In the genomic region with DNA sequence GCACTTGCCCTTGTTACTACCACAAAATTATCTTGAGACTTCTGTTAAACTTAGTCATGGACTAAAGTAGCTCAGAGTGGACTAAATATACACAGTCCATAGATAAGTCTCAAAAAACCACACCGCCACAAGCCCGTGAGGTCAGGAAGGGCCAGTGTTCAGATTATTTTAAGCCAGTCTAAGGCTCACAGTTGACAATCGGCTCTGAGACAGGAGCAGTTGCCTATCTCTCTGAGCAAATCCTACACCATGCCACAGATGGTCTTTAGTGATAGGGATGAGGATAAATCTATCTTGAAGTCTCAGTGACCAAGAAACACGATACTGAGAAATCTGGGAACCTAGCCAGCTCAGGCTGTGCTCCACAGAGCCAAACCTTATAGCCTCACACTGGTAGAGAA, we compare ENCODE assay signal across 11 mouse cellular contexts. TPM values are rescaled to one million over a fixed set of nuclear protein-coding genes. Genes with fewer than 3 reads are reported as not detected.
DNase-seq lines count a peak whose midpoint lies in the region; ATAC-seq and TF ChIP-seq lines count a peak whose summit lies in the region.
"Had no signal": no experiment of that assay in that cellular context is flagged by ENCODE, and none has a peak within 500 bp of the region (broad histone marks: within the 10 kb centered on the region; RNA-seq: fewer than 3 reads in every experiment).

No protein-coding gene starts in this region.

- H3K4me1 ChIP-seq in lung, embryonic 14.5 days (ENCODE audit: insufficient read depth), result peaks cover 5% of the 10 kb centered on the region; the same call in 1 of the 2 replicates
- H3K4me1 ChIP-seq in heart, embryonic 11.5 days (ENCODE audit: control insufficient read depth, insufficient read depth, low read length), result peaks cover 3% of the 10 kb centered on the region; the same call in 1 of the 2 replicates
- H3K4me1 ChIP-seq in liver, embryonic 14.5 days (replicated peaks; ENCODE audit: control insufficient read depth in 2 of 2, insufficient read depth in 2 of 2, low read length in 1 of 2), result peaks cover 6 to 19% of the 10 kb centered on the region in 2 experiments

- ATAC-seq in lung, embryonic 14.5 days (ENCODE audit: insufficient read depth), result no peak
- ATAC-seq in heart, embryonic 11.5 days (replicated peaks; ENCODE audit: insufficient number of reproducible peaks, low FRiP score, low TSS enrichment), result no peak
- no peak for ATAC-seq in liver, embryonic 14.5 days (ENCODE audit: insufficient read depth)
- ATAC-seq: inflammation-experienced regulatory T-cells, adult 6 months had no signal

- intact Hi-C loops in left cerebral cortex, postnatal 14 days (cut with DNase I), result no loop called here

- H3K9ac ChIP-seq in lung, embryonic 14.5 days, result no peak overlapping the region
- no peak overlapping the region for H3K9ac ChIP-seq in heart, embryonic 11.5 days (ENCODE audit: low read depth, low read length)
- H3K9ac ChIP-seq in liver, embryonic 14.5 days (replicated peaks), result no peak overlapping the region

- no peaks in the 10 kb centered on the region for H3K36me3 ChIP-seq in lung, embryonic 14.5 days (ENCODE audit: insufficient read depth)
- no peaks in the 10 kb centered on the region for H3K36me3 ChIP-seq in heart, embryonic 11.5 days (ENCODE audit: control insufficient read depth, insufficient read depth, low read length)
- no peaks in the 10 kb centered on the region for H3K36me3 ChIP-seq in liver, embryonic 14.5 days (replicated peaks; ENCODE audit: control insufficient read depth, insufficient read depth, low read depth)

- no peak overlapping the region for H3K4me3 ChIP-seq in lung, embryonic 14.5 days (ENCODE audit: low read depth, low read length)
- no peak overlapping the region for H3K4me3 ChIP-seq in heart, embryonic 11.5 days (ENCODE audit: low read depth, low read length)
- no peak overlapping the region for H3K4me3 ChIP-seq in liver, embryonic 14.5 days (ENCODE audit: insufficient read depth in 1 of 2, low read depth in 2 of 2, low read length in 2 of 2)

- WGBS in lung, embryonic 14.5 days, result 50% methylated on average over 4 of the region's 4 CpGs
- 30% methylated on average over 4 of the region's 4 CpGs for WGBS in heart, embryonic 11.5 days (ENCODE audit: insufficient replicate concordance)
- WGBS in liver, embryonic 14.5 days (ENCODE audit: insufficient replicate concordance), result 10% methylated on average over 4 of the region's 4 CpGs

- no peak overlapping the region for H3K27ac ChIP-seq in lung, embryonic 14.5 days (ENCODE audit: low read depth)
- H3K27ac ChIP-seq in heart, embryonic 11.5 days (ENCODE audit: low read depth, low read length), result peak overlapping the region; percentile 62
- H3K27ac ChIP-seq in liver, embryonic 14.5 days, result no peak overlapping the region

- no peak for TF ChIP-seq CTCF in lung, embryonic 14.5 days (IDR thresholded peaks at IDR 0.05; ENCODE audit: low read depth)
- no peak for TF ChIP-seq CTCF in liver, embryonic 14.5 days (IDR thresholded peaks at IDR 0.05; ENCODE audit: low read depth)

- peak; percentile 63 for DNase-seq in lung, embryonic 14.5 days
- no peak for DNase-seq in lung, postnatal 4 days
- DNase-seq in adipocyte (ENCODE audit: low spot score), result peak; percentile 46
- peak; percentile 37 to 55 (median 54) for DNase-seq in liver, embryonic 14.5 days (ENCODE audit: low read depth in 3 of 3, low spot score in 3 of 3)
- DNase-seq in embryo, embryonic 10 days (ENCODE audit: low spot score), result no peak
- DNase-seq in left cerebral cortex, postnatal 14 days (ENCODE audit: low spot score in 2 of 2), result no peak
- DNase-seq: cerebellum, adult 9-11 months; lung, postnatal 36 days; right cerebral cortex, adult 18-20 months had no signal

- no peaks in the 10 kb centered on the region for H3K27me3 ChIP-seq in lung, embryonic 14.5 days (ENCODE audit: insufficient read depth, low read length)
- H3K27me3 ChIP-seq in heart, embryonic 11.5 days (ENCODE audit: control insufficient read depth, insufficient read depth, low read length), result no peaks in the 10 kb centered on the region
- no peaks in the 10 kb centered on the region for H3K27me3 ChIP-seq in liver, embryonic 14.5 days (ENCODE audit: control insufficient read depth, insufficient read depth, low read length)

- no peak overlapping the region for H3K4me2 ChIP-seq in lung, embryonic 14.5 days
- 0 out of 2 replicates have a peak overlapping the region, but pooled peaks have one; percentile 17 for H3K4me2 ChIP-seq in heart, embryonic 11.5 days
- no peak overlapping the region for H3K4me2 ChIP-seq in liver, embryonic 14.5 days (ENCODE audit: low read depth)

- H3K9me3 ChIP-seq in lung, embryonic 14.5 days (ENCODE audit: low read depth, low read length), result no peaks in the 10 kb centered on the region
- H3K9me3 ChIP-seq in heart, embryonic 11.5 days (replicated peaks; ENCODE audit: control insufficient read depth, low read length), result no peaks in the 10 kb centered on the region
- H3K9me3 ChIP-seq in liver, embryonic 14.5 days (ENCODE audit: control insufficient read depth, low read length), result no peaks in the 10 kb centered on the region

- TF ChIP-seq EP300 in liver, embryonic 14.5 days (IDR thresholded peaks at IDR 0.05; ENCODE audit: low read depth), result peak; percentile 73

RNA-seq across cellular contexts. Expression of gene Glg1, which starts 3.0 kb away (rescaled TPM):
- polyA plus RNA-seq in lung, embryonic 14.5 days (2014; fragmentation: Nextera tagmentation; extraction: Ambion mirVana), result 97.0 and 99.2 TPM in 2 replicates
- 61.3 and 74.9 TPM in 2 replicates for polyA plus RNA-seq in heart, embryonic 11.5 days (2014; fragmentation: Nextera tagmentation; extraction: Ambion mirVana)
- polyA plus RNA-seq in liver, embryonic 14.5 days (2012; rRNA removed), result 4.7 and 6.4 TPM in 2 replicates
- 15.3 and 16.6 TPM in 2 replicates for polyA plus RNA-seq in liver, embryonic 14.5 days (2014; fragmentation: Nextera tagmentation; extraction: Ambion mirVana)
- 100 to 1,000 TPM; 143 to 144 TPM for total RNA-seq in left cerebral cortex, postnatal 14 days (2021)

RNA-seq across cellular contexts. Expression of gene Rfwd3, which starts 38.0 kb away (rescaled TPM):
- polyA plus RNA-seq in lung, embryonic 14.5 days (2014; fragmentation: Nextera tagmentation; extraction: Ambion mirVana), result 76.7 and 82.6 TPM in 2 replicates
- 43.8 and 46.6 TPM in 2 replicates for polyA plus RNA-seq in heart, embryonic 11.5 days (2014; fragmentation: Nextera tagmentation; extraction: Ambion mirVana)
- 16.9 and 24.5 TPM in 2 replicates for polyA plus RNA-seq in liver, embryonic 14.5 days (2012; rRNA removed)
- polyA plus RNA-seq in liver, embryonic 14.5 days (2014; fragmentation: Nextera tagmentation; extraction: Ambion mirVana), result 43.8 and 49.9 TPM in 2 replicates
- total RNA-seq in left cerebral cortex, postnatal 14 days (2021), result 10 to 100 TPM; 18.2 TPM

Comparison
In these comparisons a context has a peak if more than half of its experiments do, and no peak if none do; other contexts are left out.
1. DNase-seq: peak in lung, embryonic 14.5 days (single experiment), adipocyte (single experiment) and liver, embryonic 14.5 days (3 of 3); none in lung, postnatal 4 days (0 of 2), embryo, embryonic 10 days (single experiment) and left cerebral cortex, postnatal 14 days (0 of 2).